Mouse (Mus musculus): Measurements from ENCODE around the gene Vars2.
A peak's percentile ranks its signal among the peaks of the same experiment; 100 is the strongest.

Vars2 gene

DNA sequence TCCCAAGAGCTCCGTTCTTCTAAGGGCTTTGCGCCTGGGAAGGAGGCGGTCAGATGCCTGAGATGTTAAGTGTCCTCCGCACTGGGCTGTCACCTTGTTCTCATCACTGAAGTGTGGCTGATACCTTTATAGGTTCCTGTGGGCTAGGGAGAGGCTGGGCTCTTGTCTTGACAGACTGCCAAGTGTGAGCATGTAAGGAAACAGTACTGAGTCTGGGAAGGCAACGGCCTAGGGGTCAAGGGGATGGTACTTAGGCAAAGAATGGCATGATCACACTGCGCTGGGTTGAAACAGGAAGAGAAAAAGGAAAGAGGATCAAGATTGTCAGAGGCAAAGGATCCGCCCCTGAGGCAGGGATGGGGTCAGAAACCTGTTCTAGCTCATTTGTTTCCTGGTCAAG lies 40.9 kb downstream of the Vars2 start, which contains the start of gene Gm9573:
Gene Gm9573, minus strand, starts transcription at position 101 of the 400 bp plus-strand sequence.
- DNase-seq (ENCODE audit: low read depth, low spot score) = no peak
- Histone ChIP-seq H3K27me3 (ENCODE audit: control insufficient read depth, insufficient read depth, low read length, poor library complexity, severe bottlenecking) (no peaks in the 10 kb centered on the region), H3K36me3 (ENCODE audit: control insufficient read depth, insufficient read depth, low read length, poor library complexity, severe bottlenecking) (no peaks in the 10 kb centered on the region)

GRCm38 (mm10) chr17:35617127-35617526 lies 50.3 kb downstream of the Vars2 start:
- no peaks in the 10 kb centered on the region for H3K27me3 ChIP-seq (ENCODE audit: control insufficient read depth, insufficient read depth, low read length, poor library complexity, severe bottlenecking)
- H3K36me3 ChIP-seq (ENCODE audit: control insufficient read depth, insufficient read depth, low read length, poor library complexity, severe bottlenecking) = no peaks in the 10 kb centered on the region
- DNase-seq (ENCODE audit: low read depth, low spot score) = peak; percentile 11

All from splenic B cell, adult 2 months (primary cell).